Mouse (Mus musculus) hindbrain, embryonic 13.5 days (tissue): ENCODE results near the gene Cdt1. TPM values are rescaled to one million over a fixed set of nuclear protein-coding genes. Genes with fewer than 3 reads are reported as not detected.

ENCODE experiments used
- ATAC-seq: fragments of 200-750 bp; cut with Nextera tagmentation; 2 replicates; pipeline ENCODE4 v1.8.0; 2017; ENCODE audit warnings: moderate TSS enrichment; ENCODE audit not compliant: low FRiP score
- H3K27ac ChIP-seq: fragments of 300-500 bp; sonication (generic); 2 replicates; pipeline ENCODE4 v1.5.1; 2015; ENCODE audit warnings: inconsistent platforms, mild to moderate bottlenecking, moderate library complexity
- H3K27me3 ChIP-seq: fragments of 300-500 bp; sonication (generic); 2 replicates; pipeline ENCODE4 v1.6.1; 2015; ENCODE audit warnings: mild to moderate bottlenecking, inconsistent platforms
- H3K36me3 ChIP-seq: fragments of 300-500 bp; sonication (generic); 2 replicates; pipeline ENCODE4 v1.6.1; 2015; ENCODE audit warnings: mild to moderate bottlenecking, inconsistent platforms
- H3K4me1 ChIP-seq: fragments of 300-500 bp; sonication (generic); replicated peaks from 2 replicates; pipeline ENCODE4 v1.6.1; 2015; ENCODE audit warnings: inconsistent platforms
- H3K4me2 ChIP-seq: fragments of 300-500 bp; sonication (generic); 2 replicates; pipeline ENCODE4 v1.6.1; 2015; ENCODE audit warnings: inconsistent platforms, mild to moderate bottlenecking, moderate library complexity
- H3K4me3 ChIP-seq: fragments of 300-500 bp; sonication (generic); 2 replicates; pipeline ENCODE4 v1.5.1; 2015; ENCODE audit warnings: mild to moderate bottlenecking, inconsistent platforms
- H3K9ac ChIP-seq: fragments of 300-500 bp; sonication (generic); 2 replicates; pipeline ENCODE4 v1.6.1; 2015; ENCODE audit warnings: mild to moderate bottlenecking, inconsistent platforms
- H3K9me3 ChIP-seq: fragments of 300-500 bp; sonication (generic); 2 replicates; pipeline ENCODE4 v1.6.1; 2016; ENCODE audit warnings: inconsistent platforms
- WGBS: fragments of 180-500 bp; shearing (Covaris S2); methylation state at CpG from one replicate; pipeline ENCODE4 v1.1.7; 2015; 5-methylcytosine and 5-hydroxymethylcytosine counted together
- polyA plus RNA-seq: library from polyadenylated mRNA; unstranded; fragments of >200 nt; fragmentation: Nextera tagmentation; extraction: Ambion mirVana; gene quantifications from 2 replicates; pipeline ENCODE4 v1.2.1, GENCODE M21; 2015

Cdt1 gene
- polyA plus RNA-seq, 1 experiment from 2014 or later = 9.9 TPM

DNA sequence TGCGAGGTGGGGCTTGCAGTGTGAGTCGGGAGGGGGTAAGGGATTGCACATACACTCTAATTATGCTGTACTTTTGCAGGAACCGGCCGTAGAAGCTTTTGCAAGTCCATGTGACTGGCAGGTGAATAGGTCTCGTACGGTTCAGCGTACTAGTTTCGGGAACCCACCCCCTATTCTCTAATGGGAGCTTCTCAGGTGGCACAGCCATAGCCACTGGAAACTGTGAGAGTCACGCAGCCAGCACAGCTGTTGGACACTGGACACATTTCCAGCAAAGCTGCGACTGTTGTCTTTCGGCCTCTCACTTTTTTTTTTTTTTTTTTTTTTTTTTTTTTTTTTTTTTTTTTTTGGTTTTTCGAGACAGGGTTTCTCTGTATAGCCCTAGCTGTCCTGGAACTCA is 39.0 kb downstream of the Cdt1 start:
- WGBS = 84% methylated on average over 11 of the region's 12 CpGs
- H3K4me2 ChIP-seq = no peak overlapping the region
- H3K36me3 ChIP-seq = no peaks in the 10 kb centered on the region
- H3K27me3 ChIP-seq = no peaks in the 10 kb centered on the region
- H3K4me3 ChIP-seq = no peak overlapping the region
- H3K9ac ChIP-seq = no peak overlapping the region
- peaks cover 11% of the 10 kb centered on the region for H3K4me1 ChIP-seq
- no peak for ATAC-seq
- H3K27ac ChIP-seq = no peak overlapping the region
- no peaks in the 10 kb centered on the region for H3K9me3 ChIP-seq

GRCm38 (mm10) chr8:122610209-122610608 is 42.4 kb downstream of the Cdt1 start:
- peaks cover 14% of the 10 kb centered on the region for H3K36me3 ChIP-seq
- peaks cover 24% of the 10 kb centered on the region for H3K4me1 ChIP-seq
- no peak overlapping the region for H3K9ac ChIP-seq
- H3K27me3 ChIP-seq = no peaks in the 10 kb centered on the region
- ATAC-seq = no peak
- no peaks in the 10 kb centered on the region for H3K9me3 ChIP-seq
- WGBS = 64% methylated on average over 4 of the region's 4 CpGs
- H3K27ac ChIP-seq = no peak overlapping the region
- peak overlapping the region; percentile 88 for H3K4me2 ChIP-seq
- peak overlapping the region; percentile 77; the same call in 1 of the 2 replicates for H3K4me3 ChIP-seq

- H3K9me3 ChIP-seq = no peaks in the 10 kb centered on the region
- peak overlapping the region; percentile 77 for H3K4me3 ChIP-seq
- 3% methylated on average over 20 of the region's 20 CpGs for WGBS
- H3K4me1 ChIP-seq = peaks cover 24% of the 10 kb centered on the region
- H3K9ac ChIP-seq = peak overlapping the region; percentile 81
- H3K27me3 ChIP-seq = no peaks in the 10 kb centered on the region
- H3K27ac ChIP-seq = peak overlapping the region; percentile 80
- H3K4me2 ChIP-seq = peak overlapping the region; percentile 88
- 0 out of 2 replicates have a peak, but pooled peaks have one; percentile 3 for ATAC-seq
- peaks cover 19% of the 10 kb centered on the region for H3K36me3 ChIP-seq
Observed at GRCm38 (mm10) chr8:122610612-122611277, 42.9 kb downstream of the Cdt1 start.

DNA sequence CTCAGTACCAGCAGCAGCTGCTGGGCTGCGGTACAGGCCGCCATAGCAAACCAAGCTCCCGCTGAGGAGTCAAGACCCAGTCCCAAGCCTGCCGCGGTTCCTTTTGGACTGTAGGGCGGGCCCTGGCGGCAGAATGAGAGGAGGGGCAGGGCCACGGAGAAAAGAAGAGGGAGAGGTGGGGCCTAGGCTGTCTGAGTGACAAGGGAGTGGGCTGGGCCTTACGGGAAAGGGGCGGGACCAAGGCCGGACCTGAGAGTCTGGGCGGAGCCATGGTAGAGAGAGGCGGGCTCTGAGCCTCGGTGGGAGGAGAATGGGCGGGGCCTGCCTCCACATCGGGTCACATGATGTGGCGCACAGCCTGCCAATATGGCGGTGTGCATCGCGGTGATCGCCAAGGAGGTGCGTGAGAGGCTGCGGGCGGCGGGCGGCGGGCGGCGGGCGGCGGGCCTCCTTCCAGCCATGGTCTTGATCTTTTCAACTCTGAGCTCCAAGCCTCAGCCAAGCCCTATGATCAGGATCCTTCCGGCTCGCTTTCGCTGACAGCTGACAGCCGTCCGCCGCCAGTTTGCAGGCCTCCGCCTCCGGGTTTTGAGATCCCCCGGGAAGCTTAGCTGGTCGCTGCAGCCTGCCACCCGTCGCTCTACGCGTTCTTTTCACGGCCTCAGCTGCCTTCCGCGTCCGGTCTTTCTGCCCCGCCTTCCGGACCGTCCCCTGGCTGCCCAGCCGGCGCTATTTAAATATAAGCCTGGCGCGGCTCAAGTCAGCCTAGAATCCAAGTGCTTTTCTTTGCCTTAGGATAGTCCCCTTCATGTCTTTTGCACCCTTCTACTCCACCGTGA is 43.7 kb downstream of the Cdt1 start, which contains the start of the genes Galns and Trappc2l:
TSS of gene Galns (minus strand) at position 169 of the 839 bp plus-strand sequence.
TSS of gene Trappc2l (plus strand) at position 346 of the 839 bp plus-strand sequence.
- peak; percentile 97 for ATAC-seq
- peak within 1 kb of the TSS; percentile 88 for H3K27ac ChIP-seq
- H3K9ac ChIP-seq = peak within 1 kb of the TSS; percentile 85
- H3K9me3 ChIP-seq = no peaks in the 10 kb centered on the region
- peak within 1 kb of the TSS; percentile 77 for H3K4me3 ChIP-seq
- WGBS = under 1% methylated on average over 57 of the region's 57 CpGs
- H3K36me3 ChIP-seq = peaks cover 22% of the 10 kb centered on the region
- peaks cover 24% of the 10 kb centered on the region for H3K4me1 ChIP-seq
- H3K4me2 ChIP-seq = peak within 1 kb of the TSS; percentile 88
- H3K27me3 ChIP-seq = no peaks in the 10 kb centered on the region

DNA sequence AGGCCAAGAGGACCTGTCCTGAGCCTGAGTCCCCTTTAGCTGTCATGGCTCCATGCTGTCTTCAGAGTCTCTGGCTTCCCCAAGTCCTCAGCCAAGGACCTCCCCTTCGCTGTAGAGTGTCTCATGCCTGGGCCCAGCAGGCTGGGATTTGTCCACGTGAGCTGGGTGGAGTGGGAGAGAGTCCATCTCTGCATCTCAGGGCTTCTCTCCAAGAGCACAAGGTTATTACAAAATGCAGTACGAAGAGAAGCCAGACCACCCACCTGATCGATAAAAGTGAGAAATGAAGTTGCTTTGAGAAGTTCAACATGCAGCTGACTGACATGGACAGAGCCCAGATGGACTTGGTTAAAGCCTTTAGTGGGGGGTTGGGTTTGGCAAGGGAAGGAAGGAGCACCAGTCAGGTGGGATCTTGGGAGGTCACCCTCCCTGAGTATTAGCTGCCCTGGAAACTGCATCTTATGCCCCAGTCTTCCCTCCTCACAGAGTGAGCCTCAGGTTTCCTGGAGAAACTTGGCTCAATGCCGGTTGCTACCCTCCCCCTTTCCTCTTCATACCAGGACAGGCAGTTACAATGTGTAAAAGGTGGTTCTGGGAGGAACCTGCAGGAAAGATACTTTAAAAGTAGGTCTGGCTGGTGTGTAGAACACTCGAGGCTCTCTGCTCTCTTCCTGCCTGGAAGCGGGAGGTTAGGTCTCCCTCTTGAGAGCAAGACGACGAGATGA is 48.5 kb downstream of the Cdt1 start:
- ATAC-seq = no peak
- Histone ChIP-seq H3K9me3 (no peaks in the 10 kb centered on the region), H3K9ac (0 out of 2 replicates have a peak overlapping the region, but pooled peaks have one; percentile 2), H3K27ac (no peak overlapping the region), H3K27me3 (no peaks in the 10 kb centered on the region), H3K4me2 (no peak overlapping the region), H3K4me1 (peaks cover 31% of the 10 kb centered on the region), H3K36me3 (peaks cover 22% of the 10 kb centered on the region), H3K4me3 (no peak overlapping the region)
- WGBS = 78% methylated on average over 9 of the region's 9 CpGs

GRCm38 (mm10) chr8:122617947-122618546 is 50.2 kb downstream of the Cdt1 start:
- H3K36me3 ChIP-seq = peaks cover 22% of the 10 kb centered on the region
- H3K4me2 ChIP-seq = no peak overlapping the region
- no peak overlapping the region for H3K4me3 ChIP-seq
- peak overlapping the region; percentile 2; the same call in 1 of the 2 replicates for H3K9ac ChIP-seq
- no peaks in the 10 kb centered on the region for H3K9me3 ChIP-seq
- no peaks in the 10 kb centered on the region for H3K27me3 ChIP-seq
- H3K4me1 ChIP-seq = peaks cover 18% of the 10 kb centered on the region
- H3K27ac ChIP-seq = peak overlapping the region; percentile 9; the same call in 1 of the 2 replicates
- 0 out of 2 replicates have a peak, but pooled peaks have one; percentile 29 for ATAC-seq
- whole genome bisulfite sequencing = 32% methylated on average over 5 of the region's 7 CpGs

DNA sequence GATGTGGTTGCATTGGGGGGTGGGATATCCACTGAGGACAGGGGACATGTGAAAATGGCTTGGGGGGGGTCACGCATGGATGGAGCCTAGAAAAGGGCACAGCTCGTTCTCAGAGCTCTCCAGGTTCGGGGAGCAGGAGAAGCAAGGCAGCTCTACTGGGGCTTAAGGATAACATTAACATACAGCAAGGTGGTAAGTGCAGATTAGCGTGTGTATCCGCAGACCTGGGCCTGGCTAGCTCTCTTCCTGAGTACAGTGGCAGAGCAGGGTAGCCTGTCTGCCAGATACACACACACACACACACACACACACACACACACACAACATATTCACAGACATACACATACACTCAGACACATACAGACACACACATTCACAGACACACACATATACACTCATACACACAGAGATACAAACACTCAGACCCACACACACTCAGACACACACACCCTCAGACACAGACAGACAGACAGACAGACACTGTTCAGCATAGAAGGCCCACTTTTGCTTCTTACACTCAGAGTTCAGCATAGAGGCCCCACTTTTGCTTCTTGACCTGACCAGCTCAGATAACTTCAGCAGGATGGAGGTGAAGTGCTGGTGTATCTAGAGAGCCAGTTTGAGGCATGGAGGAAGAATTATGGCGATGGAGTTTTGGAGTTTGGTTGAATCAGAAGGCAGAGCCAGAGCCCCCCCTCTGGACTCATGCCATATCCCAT is 51.0 kb downstream of the Cdt1 start:
- Histone ChIP-seq H3K9me3 (no peaks in the 10 kb centered on the region), H3K27ac (no peak overlapping the region), H3K27me3 (no peaks in the 10 kb centered on the region), H3K9ac (peak overlapping the region; percentile 2), H3K4me1 (peaks cover 19% of the 10 kb centered on the region), H3K36me3 (peaks cover 17% of the 10 kb centered on the region), H3K4me3 (no peak overlapping the region), H3K4me2 (no peak overlapping the region)
- no peak for ATAC-seq
- WGBS = 72% methylated on average over 6 of the region's 6 CpGs

GRCm38 (mm10) chr8:122620446-122620845 is 52.6 kb downstream of the Cdt1 start:
- no peak overlapping the region for H3K4me2 ChIP-seq
- no peak overlapping the region for H3K4me3 ChIP-seq
- H3K36me3 ChIP-seq = peaks cover 6% of the 10 kb centered on the region
- peaks cover 26% of the 10 kb centered on the region for H3K4me1 ChIP-seq
- 54% methylated on average over 5 of the region's 5 CpGs for WGBS
- no peaks in the 10 kb centered on the region for H3K9me3 ChIP-seq
- H3K27ac ChIP-seq = no peak overlapping the region
- ATAC-seq = no peak
- no peak overlapping the region for H3K9ac ChIP-seq
- H3K27me3 ChIP-seq = no peaks in the 10 kb centered on the region

GRCm38 (mm10) chr8:122622727-122623126 is 54.9 kb downstream of the Cdt1 start, which contains the start of gene Pabpn1l:
Pabpn1l (minus strand) TSS chr8:122622739.
- H3K27me3 ChIP-seq = no peaks in the 10 kb centered on the region
- H3K9me3 ChIP-seq = no peaks in the 10 kb centered on the region
- no peak within 1 kb of the TSS for H3K27ac ChIP-seq
- peaks cover 35% of the 10 kb centered on the region for H3K4me1 ChIP-seq
- WGBS = 76% methylated on average over 6 of the region's 6 CpGs
- no peak for ATAC-seq
- no peak within 1 kb of the TSS for H3K4me2 ChIP-seq
- 0 out of 2 replicates have a peak, but pooled peaks cover 2% of the 10 kb centered on the region for H3K36me3 ChIP-seq
- no peak within 1 kb of the TSS for H3K9ac ChIP-seq
- H3K4me3 ChIP-seq = no peak within 1 kb of the TSS
